Mouse (Mus musculus): ENCODE measurements around the gene Itpr3.

DNA sequence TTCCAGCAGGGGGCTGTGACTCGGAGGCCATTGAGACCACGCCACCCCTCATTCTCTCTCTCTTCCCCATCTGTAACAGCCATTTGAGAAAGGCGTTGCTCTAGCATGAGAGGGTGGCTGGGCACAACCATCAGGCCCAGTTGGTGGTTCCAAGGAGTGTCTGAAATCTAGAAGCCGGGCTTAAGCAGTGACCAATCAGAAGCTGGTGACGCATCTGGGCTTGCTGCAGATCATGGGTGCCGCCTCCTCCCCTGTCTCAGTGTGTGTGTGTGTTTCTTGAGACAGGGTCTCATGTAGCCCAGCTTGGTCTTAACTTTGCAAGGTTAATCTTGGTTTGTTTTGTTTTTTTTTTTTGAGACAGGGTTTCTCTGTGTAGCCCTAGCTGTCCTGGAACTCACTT lies 11.9 kb upstream of the Itpr3 start:
- TF ChIP-seq CTCF (IDR thresholded peaks at IDR 0.05; ENCODE audit: extremely low read depth, insufficient read depth, low read length): no peak
- TF ChIP-seq POLR2A (IDR thresholded peaks at IDR 0.05; ENCODE audit: extremely low read depth, insufficient read depth, low read length): no peak

Data from cortical plate, adult 2 months (tissue).